Mouse (Mus musculus): ENCODE measurements around the gene Ube2j1.

DNA sequence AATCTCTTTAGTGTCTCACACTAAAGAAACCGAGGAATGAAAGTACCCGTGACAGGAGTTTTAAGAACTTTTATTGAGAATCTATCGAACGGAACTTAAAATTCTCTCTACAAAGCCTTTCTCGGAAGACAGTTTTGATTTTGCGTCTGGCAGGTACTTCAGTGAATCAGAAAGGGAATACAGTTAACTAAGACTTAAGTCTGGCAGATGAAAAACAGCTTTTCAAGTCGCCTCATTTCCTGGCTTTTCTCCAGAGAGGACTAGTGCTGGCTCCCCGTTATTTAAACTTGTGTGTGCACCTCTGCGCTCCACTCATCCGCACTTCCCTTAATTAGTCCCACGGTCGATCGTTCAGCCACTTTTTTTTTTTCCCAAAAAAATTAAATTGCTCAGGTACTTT is 47.0 kb upstream of the Ube2j1 start:
- TF ChIP-seq CTCF (IDR thresholded peaks at IDR 0.05; ENCODE audit: low read depth, low read length): no peak
- TF ChIP-seq POLR2A (IDR thresholded peaks at IDR 0.05; ENCODE audit: insufficient read depth, low read length): no peak
- no peak for TF ChIP-seq EP300 (IDR thresholded peaks at IDR 0.05; ENCODE audit: insufficient read depth, low read depth, low read length)

All from ES-Bruce4 (cell line).